Comparison of ENCODE assay signal across 13 mouse cellular contexts in genomic region chr7:70326176-70327035, GRCm38 (mm10). TPM values are rescaled to one million over a fixed set of nuclear protein-coding genes. Genes with fewer than 3 reads are reported as not detected.
DNase-seq lines count a peak whose midpoint lies in the region; ATAC-seq and TF ChIP-seq lines count a peak whose summit lies in the region.
"Had no signal": no experiment of that assay in that cellular context is flagged by ENCODE, and none has a peak within 500 bp of the region (broad histone marks: within the 10 kb centered on the region; RNA-seq: fewer than 3 reads in every experiment).

No protein-coding gene starts in this region.

- no peaks in the 10 kb centered on the region for H3K9me3 ChIP-seq in heart, postnatal 0 days (replicated peaks; ENCODE audit: control insufficient read depth, low read length)
- no peaks in the 10 kb centered on the region for H3K9me3 ChIP-seq in heart, embryonic 12.5 days (replicated peaks)
- no peaks in the 10 kb centered on the region for H3K9me3 ChIP-seq in forebrain, embryonic 12.5 days
- no peaks in the 10 kb centered on the region for H3K9me3 ChIP-seq in limb, embryonic 12.5 days
- H3K9me3 ChIP-seq: liver, embryonic 15.5 days had no signal

- H3K4me2 ChIP-seq in heart, postnatal 0 days (ENCODE audit: low read depth, low read length): no peak overlapping the region
- H3K4me2 ChIP-seq in heart, embryonic 12.5 days: no peak overlapping the region
- H3K4me2 ChIP-seq in forebrain, embryonic 12.5 days: peak overlapping the region; percentile 49
- 0 out of 2 replicates have a peak overlapping the region, but pooled peaks have one; percentile 27 for H3K4me2 ChIP-seq in limb, embryonic 12.5 days
- H3K4me2 ChIP-seq: liver, embryonic 15.5 days had no signal

- TF ChIP-seq EP300 in heart, postnatal 0 days (IDR thresholded peaks at IDR 0.05; ENCODE audit: low read depth): no peak

- peaks cover 98% of the 10 kb centered on the region for H3K27me3 ChIP-seq in heart, postnatal 0 days (ENCODE audit: control insufficient read depth, insufficient read depth, low read length)
- H3K27me3 ChIP-seq in heart, embryonic 12.5 days (replicated peaks): peaks cover 87% of the 10 kb centered on the region
- peaks cover 93% of the 10 kb centered on the region for H3K27me3 ChIP-seq in forebrain, embryonic 12.5 days
- peaks cover 95% of the 10 kb centered on the region for H3K27me3 ChIP-seq in limb, embryonic 12.5 days
- H3K27me3 ChIP-seq: CH12.LX had no signal

- H3K36me3 ChIP-seq in heart, postnatal 0 days (replicated peaks; ENCODE audit: control insufficient read depth, insufficient read depth, low read length): no peaks in the 10 kb centered on the region
- no peaks in the 10 kb centered on the region for H3K36me3 ChIP-seq in heart, embryonic 12.5 days
- no peaks in the 10 kb centered on the region for H3K36me3 ChIP-seq in forebrain, embryonic 12.5 days (replicated peaks)
- H3K36me3 ChIP-seq in limb, embryonic 12.5 days: no peaks in the 10 kb centered on the region
- H3K36me3 ChIP-seq: liver, embryonic 15.5 days had no signal

- 8% methylated on average over 21 of the region's 21 CpGs for WGBS in heart, postnatal 0 days
- WGBS in heart, embryonic 12.5 days: 2% methylated on average over 21 of the region's 21 CpGs
- 2% methylated on average over 21 of the region's 21 CpGs for WGBS in forebrain, embryonic 12.5 days
- WGBS in limb, embryonic 12.5 days: under 1% methylated on average over 21 of the region's 21 CpGs

- TF ChIP-seq POLR2A in brain, embryonic 14.5 days (IDR thresholded peaks at IDR 0.05; ENCODE audit: borderline replicate concordance, extremely low read depth, insufficient read depth, insufficient read length, poor library complexity, severe bottlenecking): no peak

- peak overlapping the region; percentile 4 for H3K4me3 ChIP-seq in heart, postnatal 0 days (ENCODE audit: low read depth, low read length)
- H3K4me3 ChIP-seq in heart, embryonic 12.5 days: no peak overlapping the region
- H3K4me3 ChIP-seq in forebrain, embryonic 12.5 days (replicated peaks): peak overlapping the region; percentile 20
- 0 out of 2 replicates have a peak overlapping the region, but pooled peaks have one; percentile 7 for H3K4me3 ChIP-seq in limb, embryonic 12.5 days (replicated peaks)
- H3K4me3 ChIP-seq: liver, embryonic 15.5 days; myocyte had no signal

- TF ChIP-seq CTCF in heart, postnatal 0 days (IDR thresholded peaks at IDR 0.05; ENCODE audit: low read depth): no peak
- no peak for TF ChIP-seq CTCF in brain, embryonic 14.5 days (IDR thresholded peaks at IDR 0.05; ENCODE audit: borderline replicate concordance, extremely low read depth, insufficient read depth, insufficient read length)

- no peak for DNase-seq in heart, postnatal 0 days (ENCODE audit: low spot score)
- peak; percentile 43 for DNase-seq in brain, embryonic 14.5 days (ENCODE audit: low read depth)
- no peak for DNase-seq in ovary, postnatal 10 days (ENCODE audit: low spot score)
- no peak for DNase-seq in MN1 (ENCODE audit: low spot score)
- no peak for DNase-seq in B cell, adult 2 months
- DNase-seq: heart, postnatal 36 days; thymus, adult 2 months had no signal

- ATAC-seq in heart, postnatal 0 days (ENCODE audit: insufficient read depth, low read depth): no peak
- ATAC-seq in heart, embryonic 12.5 days (ENCODE audit: insufficient number of reproducible peaks, low FRiP score): no peak
- no peak for ATAC-seq in forebrain, embryonic 12.5 days (ENCODE audit: low FRiP score)
- ATAC-seq in limb, embryonic 12.5 days (ENCODE audit: insufficient number of reproducible peaks, insufficient read depth, low FRiP score, low TSS enrichment, low read depth): no peak

- H3K4me1 ChIP-seq in heart, postnatal 0 days (ENCODE audit: control insufficient read depth, insufficient read depth): no peaks in the 10 kb centered on the region
- peaks cover 9% of the 10 kb centered on the region for H3K4me1 ChIP-seq in heart, embryonic 12.5 days (replicated peaks)
- peaks cover 36% of the 10 kb centered on the region for H3K4me1 ChIP-seq in forebrain, embryonic 12.5 days
- H3K4me1 ChIP-seq in limb, embryonic 12.5 days (replicated peaks): peaks cover 35% of the 10 kb centered on the region
- H3K4me1 ChIP-seq: liver, embryonic 15.5 days had no signal

- H3K9ac ChIP-seq in heart, postnatal 0 days (replicated peaks; ENCODE audit: low read depth, low read length): no peak overlapping the region
- no peak overlapping the region for H3K9ac ChIP-seq in heart, embryonic 12.5 days
- H3K9ac ChIP-seq in forebrain, embryonic 12.5 days: peak overlapping the region; percentile 45
- no peak overlapping the region for H3K9ac ChIP-seq in limb, embryonic 12.5 days (replicated peaks)
- H3K9ac ChIP-seq: liver, embryonic 15.5 days had no signal

- no peak overlapping the region for H3K27ac ChIP-seq in heart, postnatal 0 days (ENCODE audit: low read depth)
- H3K27ac ChIP-seq in heart, embryonic 12.5 days (ENCODE audit: poor library complexity, severe bottlenecking): no peak overlapping the region
- H3K27ac ChIP-seq in forebrain, embryonic 12.5 days: peak overlapping the region; percentile 78
- H3K27ac ChIP-seq in limb, embryonic 12.5 days: no peak overlapping the region
- H3K27ac ChIP-seq: liver, embryonic 15.5 days had no signal

RNA-seq across cellular contexts. Expression of gene Nr2f2, which starts 40.1 kb away (rescaled TPM):
- 7.5 and 8.3 TPM in 2 replicates for total RNA-seq in heart, postnatal 0 days (2014; rRNA removed; ENCODE audit: low replicate concordance)
- 18.2 and 18.9 TPM in 2 replicates for polyA plus RNA-seq in heart, postnatal 0 days (2015; fragmentation: Nextera tagmentation; extraction: Ambion mirVana)
- polyA plus RNA-seq in heart, embryonic 12.5 days (2016; fragmentation: Nextera tagmentation; extraction: Ambion mirVana): 26.5 and 27.7 TPM in 2 replicates
- 244 and 291 TPM in 2 replicates for polyA plus RNA-seq in brain, embryonic 14.5 days (2012; rRNA removed)
- polyA plus RNA-seq in forebrain, embryonic 12.5 days (2016; fragmentation: Nextera tagmentation; extraction: Ambion mirVana): 129 and 162 TPM in 2 replicates
- 71.8 and 76.9 TPM in 2 replicates for polyA plus RNA-seq in limb, embryonic 12.5 days (2016; fragmentation: Nextera tagmentation; extraction: Ambion mirVana)
- total RNA-seq: CH12.LX had no signal

Comparison
In these comparisons a context has a peak if more than half of its experiments do, and no peak if none do; other contexts are left out.
1. H3K4me2 ChIP-seq: peak in forebrain, embryonic 12.5 days (single experiment) and limb, embryonic 12.5 days (single experiment); none in heart, postnatal 0 days (single experiment) and heart, embryonic 12.5 days (single experiment).